Mouse (Mus musculus) brown adipose tissue, adult 24 weeks (tissue): ENCODE data around the gene Cnnm4. TPM values are rescaled to one million over a fixed set of nuclear protein-coding genes. Genes with fewer than 3 reads are reported as not detected.

Source experiments
- H3K27ac ChIP-seq: fragments of 200-500 bp; replicated peaks from 2 replicates; pipeline ENCODE4 v1.5.1; 2012; ENCODE audit warnings: low read depth, mild to moderate bottlenecking, low read length
- H3K4me1 ChIP-seq: fragments of 200-500 bp; 2 replicates; pipeline ENCODE4 v1.6.1; 2012; ENCODE audit warnings: low read length, mixed read lengths; ENCODE audit not compliant: control insufficient read depth, insufficient read depth, insufficient read length
- H3K4me3 ChIP-seq: fragments of 200-500 bp; 2 replicates; pipeline ENCODE4 v1.5.1; 2012; ENCODE audit warnings: low read depth, mild to moderate bottlenecking, low read length, moderate library complexity; ENCODE audit not compliant: insufficient read depth
- polyA plus RNA-seq: library from polyadenylated mRNA; stranded (reverse); fragments of >200 nt; gene quantifications from 2 replicates; pipeline ENCODE4 v1.2.4, GENCODE M21; 2012; ENCODE audit not compliant: missing spikeins, insufficient read depth, insufficient read length

Gene Cnnm4
- polyA plus RNA-seq, 1 experiment, result 1.5 TPM

- H3K27ac ChIP-seq, result no peak overlapping the region
Measured at GRCm38 (mm10) chr1:36485080-36485479, 13.7 kb downstream of the Cnnm4 start.

GRCm38 (mm10) chr1:36487111-36487510 lies 15.7 kb downstream of the Cnnm4 start:
- Histone ChIP-seq H3K27ac (no peak overlapping the region), H3K4me3 (no peak overlapping the region), H3K4me1 (0 out of 2 replicates have a peak, but pooled peaks cover under 1% of the 10 kb centered on the region)

More at GRCm38 (mm10) chr1:36485080-36485479, 13.7 kb downstream of the Cnnm4 start:
- no peak overlapping the region for H3K4me3 ChIP-seq
- no peaks in the 10 kb centered on the region for H3K4me1 ChIP-seq

- Histone ChIP-seq H3K4me3 (no peak overlapping the region), H3K27ac (no peak overlapping the region), H3K4me1 (peaks cover 2% of the 10 kb centered on the region; the same call in 1 of the 2 replicates)
Measured at GRCm38 (mm10) chr1:36489661-36490060, 18.2 kb downstream of the Cnnm4 start.

GRCm38 (mm10) chr1:36492416-36493139 lies 21.2 kb downstream of the Cnnm4 start:
- Histone ChIP-seq H3K4me3 (no peak overlapping the region), H3K27ac (no peak overlapping the region)

GRCm38 (mm10) chr1:36493299-36493698 lies 21.9 kb downstream of the Cnnm4 start:
- H3K4me3 ChIP-seq, result no peak overlapping the region
- peaks cover 2% of the 10 kb centered on the region; the same call in 1 of the 2 replicates for H3K4me1 ChIP-seq
- no peak overlapping the region for H3K27ac ChIP-seq

More at GRCm38 (mm10) chr1:36492416-36493139, 21.2 kb downstream of the Cnnm4 start:
- H3K4me1 ChIP-seq, result peaks cover 2% of the 10 kb centered on the region; the same call in 1 of the 2 replicates

GRCm38 (mm10) chr1:36496719-36497118 lies 25.3 kb downstream of the Cnnm4 start:
- Histone ChIP-seq H3K27ac (no peak overlapping the region), H3K4me1 (peaks cover 2% of the 10 kb centered on the region; the same call in 1 of the 2 replicates), H3K4me3 (no peak overlapping the region)

GRCm38 (mm10) chr1:36497312-36497711 lies 25.9 kb downstream of the Cnnm4 start:
- no peak overlapping the region for H3K27ac ChIP-seq
- H3K4me3 ChIP-seq, result no peak overlapping the region
- peaks cover under 1% of the 10 kb centered on the region; the same call in 1 of the 2 replicates for H3K4me1 ChIP-seq

GRCm38 (mm10) chr1:36501261-36501660 lies 29.8 kb downstream of the Cnnm4 start:
- Histone ChIP-seq H3K4me1 (no peaks in the 10 kb centered on the region), H3K27ac (no peak overlapping the region), H3K4me3 (no peak overlapping the region)

- Histone ChIP-seq H3K27ac (no peak overlapping the region), H3K4me3 (no peak overlapping the region), H3K4me1 (no peaks in the 10 kb centered on the region)
Measured at GRCm38 (mm10) chr1:36508238-36508637, 36.8 kb downstream of the Cnnm4 start.

GRCm38 (mm10) chr1:36511289-36512021 lies 40.0 kb downstream of the Cnnm4 start, which contains the start of gene Cnnm3:
TSS of gene Cnnm3 (plus strand) at chr1:36511867.
- Histone ChIP-seq H3K4me1 (0 out of 2 replicates have a peak, but pooled peaks cover 9% of the 10 kb centered on the region), H3K27ac (peak within 1 kb of the TSS; percentile 50), H3K4me3 (peak within 1 kb of the TSS; percentile 89)

- Histone ChIP-seq H3K4me3 (peak overlapping the region; percentile 89), H3K27ac (peak overlapping the region; percentile 50), H3K4me1 (0 out of 2 replicates have a peak, but pooled peaks cover 9% of the 10 kb centered on the region)
Measured at GRCm38 (mm10) chr1:36512089-36512965, 40.9 kb downstream of the Cnnm4 start.

- Histone ChIP-seq H3K4me3 (peak overlapping the region; percentile 89), H3K4me1 (0 out of 2 replicates have a peak, but pooled peaks cover 9% of the 10 kb centered on the region), H3K27ac (no peak overlapping the region)
Measured at GRCm38 (mm10) chr1:36512966-36513280, 41.5 kb downstream of the Cnnm4 start.

- Histone ChIP-seq H3K4me3 (peak overlapping the region; percentile 89), H3K27ac (no peak overlapping the region), H3K4me1 (0 out of 2 replicates have a peak, but pooled peaks cover 9% of the 10 kb centered on the region)
Measured at GRCm38 (mm10) chr1:36513310-36513709, 41.9 kb downstream of the Cnnm4 start.

- H3K27ac ChIP-seq, result no peak overlapping the region
- no peak overlapping the region for H3K4me3 ChIP-seq
- 0 out of 2 replicates have a peak, but pooled peaks cover 9% of the 10 kb centered on the region for H3K4me1 ChIP-seq
Measured at GRCm38 (mm10) chr1:36513718-36514117, 42.3 kb downstream of the Cnnm4 start.
